Comparison of ENCODE assay signal across 12 mouse cellular contexts in genomic region chr3:129614216-129614615, GRCm38 (mm10).
DNase-seq lines count a peak whose midpoint lies in the region; ATAC-seq and TF ChIP-seq lines count a peak whose summit lies in the region.
"Had no signal": no experiment of that assay in that cellular context is flagged by ENCODE, and none has a peak within 500 bp of the region (broad histone marks: within the 10 kb centered on the region; RNA-seq: fewer than 3 reads in every experiment).

No protein-coding gene starts in this region.

- H3K4me2 ChIP-seq in kidney, embryonic 14.5 days (replicated peaks; ENCODE audit: low read depth, low read length): no peak overlapping the region
- no peak overlapping the region for H3K4me2 ChIP-seq in midbrain, postnatal 0 days (ENCODE audit: low read depth, low read length, poor library complexity, severe bottlenecking)
- H3K4me2 ChIP-seq: neural tube, embryonic 15.5 days had no signal

- peak; percentile 39 to 49 for DNase-seq in heart, postnatal 10 days
- DNase-seq in heart, postnatal 36 days: no peak
- DNase-seq in cerebellum, postnatal 10 days: peak; percentile 31 to 59
- DNase-seq in skeletal muscle tissue, adult 2 months (ENCODE audit: low read depth, low spot score): peak; percentile 57
- DNase-seq in c-Kit-positive CD71-positive TER-119-positive erythroid progenitor cells, embryonic 14.5 days (ENCODE audit: low spot score): no peak
- DNase-seq in frontal cortex, postnatal 25 days (ENCODE audit: low spot score in 2 of 2): no peak
- no peak for DNase-seq in midbrain, postnatal 0 days (ENCODE audit: low spot score)
- DNase-seq: spleen, adult 18-20 months had no signal

- H3K36me3 ChIP-seq in kidney, embryonic 14.5 days (ENCODE audit: control insufficient read depth, insufficient read depth, low read length): peaks cover 4% of the 10 kb centered on the region; the same call in 1 of the 2 replicates
- no peaks in the 10 kb centered on the region for H3K36me3 ChIP-seq in midbrain, postnatal 0 days (ENCODE audit: insufficient read depth, low read length)
- H3K36me3 ChIP-seq: liver, embryonic 15.5 days had no signal

- H3K9me3 ChIP-seq in kidney, embryonic 14.5 days (ENCODE audit: control insufficient read depth, low read length): no peaks in the 10 kb centered on the region
- no peaks in the 10 kb centered on the region for H3K9me3 ChIP-seq in midbrain, postnatal 0 days (ENCODE audit: low read length)
- H3K9me3 ChIP-seq: liver, embryonic 15.5 days; neural tube, embryonic 15.5 days had no signal

- 62% methylated on average over 2 of the region's 2 CpGs for WGBS in kidney, embryonic 14.5 days
- WGBS in midbrain, postnatal 0 days: 95% methylated on average over 2 of the region's 2 CpGs

- no peak overlapping the region for H3K4me3 ChIP-seq in kidney, embryonic 14.5 days (ENCODE audit: low read length)
- no peak overlapping the region for H3K4me3 ChIP-seq in midbrain, postnatal 0 days (ENCODE audit: low read depth, low read length)
- H3K4me3 ChIP-seq: left cerebral cortex, adult 2 months; liver, embryonic 15.5 days; neural tube, embryonic 15.5 days had no signal

- no peak overlapping the region for H3K9ac ChIP-seq in kidney, embryonic 14.5 days (ENCODE audit: low read depth, low read length)
- H3K9ac ChIP-seq in midbrain, postnatal 0 days (replicated peaks; ENCODE audit: low read length, poor library complexity, severe bottlenecking): no peak overlapping the region
- H3K9ac ChIP-seq: liver, embryonic 15.5 days; neural tube, embryonic 15.5 days had no signal

- peak; percentile 75 for ATAC-seq in kidney, embryonic 14.5 days (ENCODE audit: low FRiP score, low TSS enrichment)
- no peak for ATAC-seq in midbrain, postnatal 0 days (ENCODE audit: low FRiP score)

- H3K27ac ChIP-seq in kidney, embryonic 14.5 days (ENCODE audit: low read depth, low read length): peak overlapping the region; percentile 18; the same call in 1 of the 2 replicates
- no peak overlapping the region for H3K27ac ChIP-seq in midbrain, postnatal 0 days (ENCODE audit: low read depth, low read length)
- H3K27ac ChIP-seq: left cerebral cortex, adult 2 months; liver, embryonic 15.5 days; neural tube, embryonic 15.5 days had no signal

- H3K27me3 ChIP-seq in kidney, embryonic 14.5 days (ENCODE audit: control insufficient read depth, insufficient read depth, low read length): no peaks in the 10 kb centered on the region
- no peaks in the 10 kb centered on the region for H3K27me3 ChIP-seq in midbrain, postnatal 0 days (ENCODE audit: insufficient read depth, low read length)
- H3K27me3 ChIP-seq: liver, embryonic 15.5 days; neural tube, embryonic 15.5 days had no signal

- peaks cover 14% of the 10 kb centered on the region; the same call in 1 of the 2 replicates for H3K4me1 ChIP-seq in kidney, embryonic 14.5 days (ENCODE audit: control insufficient read depth, insufficient read depth, low read length)
- no peaks in the 10 kb centered on the region for H3K4me1 ChIP-seq in midbrain, postnatal 0 days (ENCODE audit: insufficient read depth, low read length)

- intact Hi-C loops in heart, postnatal 10 days (cut with DNase I): no loop called here
- intact Hi-C loops in heart, postnatal 36 days (cut with DNase I): no loop called here

- no peak for TF ChIP-seq CTCF in midbrain, postnatal 0 days (IDR thresholded peaks at IDR 0.05)

Comparison
In these comparisons a context has a peak if more than half of its experiments do, and no peak if none do; other contexts are left out.
1. DNase-seq: peak in heart, postnatal 10 days (2 of 2), cerebellum, postnatal 10 days (2 of 2) and skeletal muscle tissue, adult 2 months (single experiment); none in heart, postnatal 36 days (0 of 2), c-Kit-positive CD71-positive TER-119-positive erythroid progenitor cells, embryonic 14.5 days (single experiment), frontal cortex, postnatal 25 days (0 of 2) and midbrain, postnatal 0 days (single experiment).